Mouse (Mus musculus) heart, adult 8-10 months (tissue): ENCODE measurements around the gene H2-DMb1. TPM values are rescaled to one million over a fixed set of nuclear protein-coding genes. Genes with fewer than 3 reads are reported as not detected.

Experiments used
- DNase-seq: peaks from one replicate; pipeline ENCODE4 v3.0.0; 2022; ENCODE audit warnings: low spot score
- total RNA-seq, 4 experiments: library from RNA; stranded (reverse); gene quantifications; 2 replicates each; pipeline ENCODE4 v1.2.4; 2022

Gene H2-DMb1
- total RNA-seq, 4 experiments from 2014 or later = 1.8 to 3.0 (median 2.4) TPM

GRCm38 (mm10) chr17:34123111-34123510 is 29.8 kb upstream of the H2-DMb1 start:
- no peak for DNase-seq

- peak; percentile 48 for DNase-seq
These were observed 29.4 kb upstream of the H2-DMb1 start for GRCm38 (mm10) chr17:34123518-34123917.

- no peak for DNase-seq
These were observed 28.2 kb upstream of the H2-DMb1 start for GRCm38 (mm10) chr17:34124649-34125048.

GRCm38 (mm10) chr17:34126826-34127420 is 25.9 kb upstream of the H2-DMb1 start:
- DNase-seq = no peak

- DNase-seq = no peak
These were observed 25.4 kb upstream of the H2-DMb1 start for GRCm38 (mm10) chr17:34127475-34127874.

GRCm38 (mm10) chr17:34128264-34128937 is 24.5 kb upstream of the H2-DMb1 start:
- no peak for DNase-seq

GRCm38 (mm10) chr17:34128944-34129791 is 23.7 kb upstream of the H2-DMb1 start:
- no peak for DNase-seq

GRCm38 (mm10) chr17:34130073-34130947 is 22.6 kb upstream of the H2-DMb1 start:
- DNase-seq = no peak

- no peak for DNase-seq
These were observed 21.0 kb upstream of the H2-DMb1 start for GRCm38 (mm10) chr17:34131911-34132310.

- DNase-seq = no peak
These were observed 19.6 kb upstream of the H2-DMb1 start for GRCm38 (mm10) chr17:34133289-34133688.

GRCm38 (mm10) chr17:34134451-34134850 is 18.4 kb upstream of the H2-DMb1 start:
- DNase-seq = no peak

- DNase-seq = peak; percentile 100
These were observed 17.3 kb upstream of the H2-DMb1 start for GRCm38 (mm10) chr17:34135297-34136224.

- DNase-seq = no peak
These were observed 15.3 kb upstream of the H2-DMb1 start for GRCm38 (mm10) chr17:34137601-34138000.

GRCm38 (mm10) chr17:34138655-34139054 is 14.2 kb upstream of the H2-DMb1 start:
- DNase-seq = no peak

- no peak for DNase-seq
These were observed 13.5 kb upstream of the H2-DMb1 start for GRCm38 (mm10) chr17:34139416-34139815.

GRCm38 (mm10) chr17:34140240-34140639 is 12.6 kb upstream of the H2-DMb1 start:
- DNase-seq = no peak

GRCm38 (mm10) chr17:34141448-34141847 is 11.4 kb upstream of the H2-DMb1 start:
- no peak for DNase-seq

- no peak for DNase-seq
These were observed 10.3 kb upstream of the H2-DMb1 start for GRCm38 (mm10) chr17:34142456-34143010.

GRCm38 (mm10) chr17:34143033-34143432 is 9.8 kb upstream of the H2-DMb1 start, which contains the start of gene H2-DMb2:
TSS of gene H2-DMb2 (plus strand) at chr17:34143307.
- peak; percentile 57 for DNase-seq

GRCm38 (mm10) chr17:34143461-34143860 is 9.4 kb upstream of the H2-DMb1 start:
- no peak for DNase-seq
